Mouse (Mus musculus) heart, embryonic 14.5 days (tissue): Measurements from ENCODE around the gene Sphk1. TPM values are rescaled to one million over a fixed set of nuclear protein-coding genes. Genes with fewer than 3 reads are reported as not detected.
A peak's percentile ranks its signal among the peaks of the same experiment; 100 is the strongest.

Experiments used
- ATAC-seq: fragments of 200-750 bp; cut with Nextera tagmentation; 2 replicates; pipeline ENCODE4 v1.8.0; 2017; ENCODE audit warnings: low read depth, moderate TSS enrichment; ENCODE audit not compliant: insufficient number of reproducible peaks, insufficient read depth, low FRiP score
- H3K27ac ChIP-seq, 2 experiments: fragments of 200-500 bp in 1 of 2; fragments of 300-500 bp in 1 of 2; sonication (generic) in 1 of 2; replicated peaks in 1 of 2; 2 replicates each; pipeline ENCODE4 v1.5.1; 2012 to 2014; ENCODE audit warnings: low read depth in 2 of 2, low read length in 2 of 2, control low read depth in 1 of 2, mild to moderate bottlenecking in 1 of 2, mixed read lengths in 1 of 2; ENCODE audit not compliant: control insufficient read depth in 1 of 2, insufficient read depth in 1 of 2
- H3K27me3 ChIP-seq: fragments of 300-500 bp; sonication (generic); 2 replicates; pipeline ENCODE4 v1.6.1; 2014; ENCODE audit warnings: mild to moderate bottlenecking, low read length, control low read depth; ENCODE audit not compliant: control insufficient read depth, insufficient read depth
- H3K36me3 ChIP-seq: fragments of 300-500 bp; sonication (generic); 2 replicates; pipeline ENCODE4 v1.6.1; 2014; ENCODE audit warnings: mild to moderate bottlenecking, control low read depth, low read length, mixed read lengths; ENCODE audit not compliant: control insufficient read depth, insufficient read depth
- H3K4me1 ChIP-seq, 2 experiments: fragments of 200-500 bp in 1 of 2; fragments of 300-500 bp in 1 of 2; sonication (generic) in 1 of 2; 2 replicates each; pipeline ENCODE4 v1.6.1; 2012 to 2014; ENCODE audit warnings: low read length in 2 of 2, control low read depth in 1 of 2, mixed read lengths in 1 of 2; ENCODE audit not compliant: control insufficient read depth in 2 of 2, insufficient read depth in 2 of 2
- H3K4me2 ChIP-seq: fragments of 300-500 bp; sonication (generic); 2 replicates; pipeline ENCODE4 v1.6.1; 2014; ENCODE audit warnings: mild to moderate bottlenecking, low read length
- H3K4me3 ChIP-seq, 2 experiments: fragments of 200-500 bp in 1 of 2; fragments of 300-500 bp in 1 of 2; sonication (generic) in 1 of 2; 2 replicates each; pipeline ENCODE4 v1.5.1; 2012 to 2014; ENCODE audit warnings: low read length in 2 of 2, mild to moderate bottlenecking in 2 of 2, control low read depth in 1 of 2, low read depth in 1 of 2, moderate library complexity in 1 of 2; ENCODE audit not compliant: control insufficient read depth in 1 of 2, insufficient read depth in 1 of 2
- H3K9ac ChIP-seq: fragments of 300-500 bp; sonication (generic); 2 replicates; pipeline ENCODE4 v1.6.1; 2014; ENCODE audit warnings: mild to moderate bottlenecking, low read length
- H3K9me3 ChIP-seq: fragments of 300-500 bp; sonication (generic); 2 replicates; pipeline ENCODE4 v1.6.1; 2016; ENCODE audit warnings: low read length, control low read depth; ENCODE audit not compliant: control insufficient read depth
- WGBS: fragments of 180-500 bp; shearing (Covaris S2); extraction: QIAGEN DNeasy Blood & Tissue Kit; methylation state at CpG from one replicate; pipeline ENCODE4 v1.1.7; 2014; 5-methylcytosine and 5-hydroxymethylcytosine counted together
- polyA plus RNA-seq: library from polyadenylated mRNA; unstranded; fragments of >200 nt; fragmentation: Nextera tagmentation; extraction: Ambion mirVana; gene quantifications from 2 replicates; pipeline ENCODE4 v1.2.1, GENCODE M21; 2014

Sphk1 gene
- polyA plus RNA-seq, 1 experiment from 2014 or later, result 2.3 TPM

GRCm38 (mm10) chr11:116532810-116533338 lies 2.1 kb downstream of the Sphk1 start:
- Histone ChIP-seq H3K27me3 (peaks cover 35% of the 10 kb centered on the region), H3K4me2 (peak overlapping the region; percentile 98), H3K4me1 (peaks cover 22 to 38% of the 10 kb centered on the region in 2 experiments), H3K27ac (no peak overlapping the region), H3K9me3 (no peaks in the 10 kb centered on the region), H3K36me3 (peaks cover 2% of the 10 kb centered on the region; the same call in 1 of the 2 replicates), H3K4me3 (peak overlapping the region; percentile 48 to 50), H3K9ac (peak overlapping the region; percentile 69)
- peak; percentile 11 for ATAC-seq
- under 1% methylated on average over 50 of the region's 50 CpGs for WGBS

GRCm38 (mm10) chr11:116533341-116534153 lies 2.8 kb downstream of the Sphk1 start:
- H3K9ac ChIP-seq, result peak overlapping the region; percentile 69
- H3K27me3 ChIP-seq, result peaks cover 35% of the 10 kb centered on the region
- H3K4me1 ChIP-seq, result peaks cover 22 to 38% of the 10 kb centered on the region in 2 experiments
- peak; percentile 2; the same call in 1 of the 2 replicates for ATAC-seq
- under 1% methylated on average over 62 of the region's 63 CpGs for WGBS
- H3K4me3 ChIP-seq, result peak overlapping the region; percentile 48 to 50
- peak overlapping the region; percentile 98 for H3K4me2 ChIP-seq
- H3K36me3 ChIP-seq, result peaks cover 9% of the 10 kb centered on the region
- H3K9me3 ChIP-seq, result no peaks in the 10 kb centered on the region
- no peak overlapping the region for H3K27ac ChIP-seq

GRCm38 (mm10) chr11:116534154-116534865 lies 3.6 kb downstream of the Sphk1 start:
- peaks cover 35% of the 10 kb centered on the region for H3K27me3 ChIP-seq
- 17% methylated on average over 20 of the region's 20 CpGs for WGBS
- peak overlapping the region; percentile 48 to 50 for H3K4me3 ChIP-seq
- 0 out of 2 replicates have a peak overlapping the region, but pooled peaks have one; percentile 69 for H3K9ac ChIP-seq
- peaks cover 17% of the 10 kb centered on the region for H3K36me3 ChIP-seq
- 0 out of 2 replicates have a peak, but pooled peaks have one; percentile 31 for ATAC-seq
- peaks cover 22 to 38% of the 10 kb centered on the region in 2 experiments for H3K4me1 ChIP-seq
- H3K4me2 ChIP-seq, result peak overlapping the region; percentile 98
- H3K9me3 ChIP-seq, result no peaks in the 10 kb centered on the region
- H3K27ac ChIP-seq, result no peak overlapping the region

GRCm38 (mm10) chr11:116536685-116537084 lies 6.0 kb downstream of the Sphk1 start:
- H3K27ac ChIP-seq, result no peak overlapping the region
- H3K4me3 ChIP-seq, result no peak overlapping the region
- H3K9me3 ChIP-seq, result no peaks in the 10 kb centered on the region
- no peak overlapping the region; the same call in 1 of the 2 replicates for H3K9ac ChIP-seq
- H3K36me3 ChIP-seq, result peaks cover 40% of the 10 kb centered on the region
- no peak overlapping the region for H3K4me2 ChIP-seq
- H3K4me1 ChIP-seq, result peaks cover 15 to 31% of the 10 kb centered on the region in 2 experiments
- no peak for ATAC-seq
- 53% methylated on average over 7 of the region's 7 CpGs for WGBS
- H3K27me3 ChIP-seq, result peaks cover 18% of the 10 kb centered on the region

GRCm38 (mm10) chr11:116537388-116537787 lies 6.7 kb downstream of the Sphk1 start:
- Histone ChIP-seq H3K36me3 (peaks cover 47% of the 10 kb centered on the region), H3K9ac (no peak overlapping the region), H3K4me1 (peaks cover 12 to 24% of the 10 kb centered on the region in 2 experiments), H3K4me3 (no peak overlapping the region), H3K4me2 (no peak overlapping the region), H3K27me3 (peaks cover 11% of the 10 kb centered on the region), H3K27ac (no peak overlapping the region), H3K9me3 (no peaks in the 10 kb centered on the region)
- 36% methylated on average over 5 of the region's 5 CpGs for WGBS
- ATAC-seq, result no peak

GRCm38 (mm10) chr11:116538142-116538735 lies 7.5 kb downstream of the Sphk1 start:
- H3K9me3 ChIP-seq, result no peaks in the 10 kb centered on the region
- H3K4me1 ChIP-seq, result peaks cover 12 to 18% of the 10 kb centered on the region in 2 experiments
- H3K9ac ChIP-seq, result no peak overlapping the region
- H3K27me3 ChIP-seq, result peaks cover 2% of the 10 kb centered on the region
- peaks cover 56% of the 10 kb centered on the region for H3K36me3 ChIP-seq
- H3K4me3 ChIP-seq, result no peak overlapping the region
- no peak overlapping the region for H3K4me2 ChIP-seq
- no peak overlapping the region for H3K27ac ChIP-seq
- ATAC-seq, result no peak
- 79% methylated on average over 12 of the region's 12 CpGs for WGBS

- H3K4me3 ChIP-seq, result no peak overlapping the region
- no peak overlapping the region for H3K9ac ChIP-seq
- peaks cover 6 to 9% of the 10 kb centered on the region in 2 experiments; a peak in 2 of 4 replicates for H3K4me1 ChIP-seq
- 90% methylated on average over 11 of the region's 11 CpGs for WGBS
- H3K36me3 ChIP-seq, result peaks cover 85% of the 10 kb centered on the region
- no peaks in the 10 kb centered on the region for H3K9me3 ChIP-seq
- H3K27ac ChIP-seq, result no peak overlapping the region
- H3K27me3 ChIP-seq, result no peaks in the 10 kb centered on the region
- H3K4me2 ChIP-seq, result no peak overlapping the region
- no peak for ATAC-seq
Measured at GRCm38 (mm10) chr11:116541183-116541582, 10.5 kb downstream of the Sphk1 start.
